Mouse (Mus musculus) cortical plate, adult 2 months (tissue): ENCODE data around the gene Syt13.

ENCODE experiments used
- CTCF ChIP-seq: fragments of 200-500 bp; IDR thresholded peaks from 2 replicates; pipeline ENCODE4 v1.5.1; 2011; ENCODE audit warnings: mild to moderate bottlenecking, control low read depth, low read length; ENCODE audit not compliant: insufficient read depth; ENCODE audit errors: extremely low read depth
- POLR2A ChIP-seq: fragments of 200-500 bp; IDR thresholded peaks from 2 replicates; pipeline ENCODE4 v1.6.1; 2011; ENCODE audit warnings: mild to moderate bottlenecking, low read length, control low read depth; ENCODE audit not compliant: insufficient read depth; ENCODE audit errors: extremely low read depth

DNA sequence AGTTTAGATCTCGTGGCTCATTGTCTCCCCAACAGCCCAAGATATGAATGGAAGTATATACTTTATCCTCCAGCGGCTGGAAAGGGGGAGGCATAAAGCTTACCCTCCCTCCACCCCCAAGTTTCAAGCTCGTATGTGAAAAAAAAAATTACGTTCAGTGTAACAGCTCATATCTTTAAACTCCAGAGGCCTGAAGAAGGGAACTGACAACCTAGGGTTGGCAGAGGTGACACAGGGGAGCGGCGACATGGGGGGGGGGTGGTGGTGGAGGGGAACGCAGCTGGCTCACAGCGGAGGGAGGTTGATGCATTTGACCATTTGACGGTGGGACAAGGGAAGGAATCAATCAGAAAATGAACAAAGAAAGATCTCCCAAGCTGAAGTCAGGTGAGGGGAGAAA lies 56.2 kb downstream of the Syt13 start:
- TF ChIP-seq POLR2A (no peak), CTCF (no peak)
